Mouse (Mus musculus): Measurements from ENCODE around the gene Ccdc134.

The Ccdc134 gene

GRCm38 (mm10) chr15:82146770-82147610 is 19.3 kb downstream of the Ccdc134 start, which contains the start of gene Srebf2:
Srebf2 (plus strand) TSS chr15:82147181.
- in situ Hi-C loops (cut with MboI; ENCODE audit: unreplicated experiment in 2 of 2) = no loop called here

GRCm38 (mm10) chr15:82147611-82148111 is 19.9 kb downstream of the Ccdc134 start:
- in situ Hi-C loops (cut with MboI; ENCODE audit: unreplicated experiment in 2 of 2) = no loop called here

- in situ Hi-C loops (cut with MboI; ENCODE audit: unreplicated experiment in 2 of 2) = no loop called here
Measured at GRCm38 (mm10) chr15:82148510-82148911, 20.8 kb downstream of the Ccdc134 start.

- in situ Hi-C loops (cut with MboI; ENCODE audit: unreplicated experiment in 2 of 2) = no loop called here
Measured at GRCm38 (mm10) chr15:82150042-82150441, 22.3 kb downstream of the Ccdc134 start.

- in situ Hi-C loops (cut with MboI; ENCODE audit: unreplicated experiment in 2 of 2) = no loop called here
Measured at GRCm38 (mm10) chr15:82151176-82151575, 23.5 kb downstream of the Ccdc134 start.

GRCm38 (mm10) chr15:82152022-82152421 is 24.3 kb downstream of the Ccdc134 start:
- in situ Hi-C loops (cut with MboI; ENCODE audit: unreplicated experiment in 2 of 2) = no loop called here

- in situ Hi-C loops (cut with MboI; ENCODE audit: unreplicated experiment in 2 of 2) = no loop called here
Measured at GRCm38 (mm10) chr15:82152435-82152834, 24.7 kb downstream of the Ccdc134 start.

GRCm38 (mm10) chr15:82156298-82156697 is 28.6 kb downstream of the Ccdc134 start:
- in situ Hi-C loops (cut with MboI; ENCODE audit: unreplicated experiment in 2 of 2) = no loop called here

- in situ Hi-C loops (cut with MboI; ENCODE audit: unreplicated experiment in 2 of 2) = no loop called here
Measured at GRCm38 (mm10) chr15:82156902-82157301, 29.2 kb downstream of the Ccdc134 start.

- in situ Hi-C loops (cut with MboI; ENCODE audit: unreplicated experiment in 2 of 2) = no loop called here
Measured at GRCm38 (mm10) chr15:82158243-82159035, 30.7 kb downstream of the Ccdc134 start.

- in situ Hi-C loops (cut with MboI; ENCODE audit: unreplicated experiment in 2 of 2) = no loop called here
Measured at GRCm38 (mm10) chr15:82159471-82159870, 31.7 kb downstream of the Ccdc134 start.

GRCm38 (mm10) chr15:82160731-82161640 is 33.3 kb downstream of the Ccdc134 start:
- in situ Hi-C loops (cut with MboI; ENCODE audit: unreplicated experiment in 2 of 2) = no loop called here

GRCm38 (mm10) chr15:82161965-82162600 is 34.4 kb downstream of the Ccdc134 start:
- in situ Hi-C loops (cut with MboI; ENCODE audit: unreplicated experiment in 2 of 2) = no loop called here

GRCm38 (mm10) chr15:82163356-82164060 is 35.8 kb downstream of the Ccdc134 start:
- in situ Hi-C loops (cut with MboI; ENCODE audit: unreplicated experiment in 2 of 2) = no loop called here

- in situ Hi-C loops (cut with MboI; ENCODE audit: unreplicated experiment in 2 of 2) = no loop called here
Measured at GRCm38 (mm10) chr15:82164061-82164399, 36.3 kb downstream of the Ccdc134 start.

- in situ Hi-C loops (cut with MboI; ENCODE audit: unreplicated experiment in 2 of 2) = no loop called here
Measured at GRCm38 (mm10) chr15:82164496-82164895, 36.8 kb downstream of the Ccdc134 start.

- in situ Hi-C loops (cut with MboI; ENCODE audit: unreplicated experiment in 2 of 2) = no loop called here
Measured at GRCm38 (mm10) chr15:82165332-82166239, 37.9 kb downstream of the Ccdc134 start.

Measured in v-Abl transformed pro-B cells (cell line).